Mouse (Mus musculus) forebrain, postnatal 0 days (tissue): Measurements from ENCODE around the gene Tbc1d14. TPM values are rescaled to one million over a fixed set of nuclear protein-coding genes. Genes with fewer than 3 reads are reported as not detected.

ENCODE experiments used
- ATAC-seq: fragments of 200-750 bp; cut with Nextera tagmentation; 2 replicates; pipeline ENCODE4 v1.8.0; 2017; ENCODE audit warnings: mild to moderate bottlenecking, moderate library complexity
- DNase-seq: peaks from one replicate; pipeline ENCODE4 v3.0.0-alpha.2; 2015
- H3K27ac ChIP-seq: fragments of 300-500 bp; sonication (generic); 2 replicates; pipeline ENCODE4 v1.5.1; 2014; ENCODE audit warnings: low read depth, mild to moderate bottlenecking, antibody characterized with exemption, low read length, moderate library complexity, mixed read lengths
- H3K27me3 ChIP-seq: fragments of 300-500 bp; sonication (generic); 2 replicates; pipeline ENCODE4 v1.6.1; 2014; ENCODE audit warnings: mild to moderate bottlenecking, low read length, mixed read lengths; ENCODE audit not compliant: insufficient read depth
- H3K36me3 ChIP-seq: fragments of 300-500 bp; sonication (generic); 2 replicates; pipeline ENCODE4 v1.6.1; 2014; ENCODE audit warnings: mild to moderate bottlenecking, moderate library complexity; ENCODE audit not compliant: insufficient read depth
- H3K4me1 ChIP-seq: fragments of 300-500 bp; sonication (generic); 2 replicates; pipeline ENCODE4 v1.6.1; 2014; ENCODE audit warnings: antibody characterized with exemption; ENCODE audit not compliant: insufficient read depth
- H3K4me2 ChIP-seq: fragments of 300-500 bp; sonication (generic); 2 replicates; pipeline ENCODE4 v1.6.1; 2014; ENCODE audit warnings: low read depth, mild to moderate bottlenecking, moderate library complexity
- H3K4me3 ChIP-seq: fragments of 300-500 bp; sonication (generic); 2 replicates; pipeline ENCODE4 v1.5.1; 2014; ENCODE audit warnings: low read depth, low read length, mixed read lengths
- H3K9ac ChIP-seq: fragments of 300-500 bp; sonication (generic); 2 replicates; pipeline ENCODE4 v1.6.1; 2014; ENCODE audit warnings: mild to moderate bottlenecking
- H3K9me3 ChIP-seq: fragments of 300-500 bp; sonication (generic); 2 replicates; pipeline ENCODE4 v1.6.1; 2016; ENCODE audit warnings: low read length
- CTCF ChIP-seq: sonication (generic); IDR thresholded peaks from 2 replicates; pipeline ENCODE4 v1.5.1; 2016; ENCODE audit warnings: antibody characterized with exemption, control low read depth, low read depth
- WGBS: fragments of 180-500 bp; shearing (Covaris S2); extraction: QIAGEN DNeasy Blood & Tissue Kit; methylation state at CpG from one replicate; pipeline ENCODE4 v1.1.7; 2014; 5-methylcytosine and 5-hydroxymethylcytosine counted together
- polyA plus RNA-seq: library from polyadenylated mRNA; unstranded; fragments of >200 nt; fragmentation: Nextera tagmentation; extraction: Ambion mirVana; gene quantifications from 2 replicates; pipeline ENCODE4 v1.2.1, GENCODE M21; 2015
- total RNA-seq: library from RNA; depleted of rRNA; stranded (reverse); fragments of >200 nt; gene quantifications from 2 replicates; pipeline ENCODE4 v1.2.3, GENCODE M21; 2014; rRNA removed

Gene Tbc1d14
- total and polyA plus RNA-seq, 2 experiments from 2014 or later: 29.0 to 74.1 TPM

- DNase-seq (peak; percentile 18), ATAC-seq (peak; percentile 57; the same call in 1 of the 2 replicates)
- Histone ChIP-seq H3K4me2 (no peak overlapping the region), H3K9me3 (no peaks in the 10 kb centered on the region), H3K4me1 (0 out of 2 replicates have a peak, but pooled peaks cover 3% of the 10 kb centered on the region), H3K27ac (no peak overlapping the region), H3K9ac (0 out of 2 replicates have a peak overlapping the region, but pooled peaks have one; percentile 10), H3K36me3 (no peaks in the 10 kb centered on the region), H3K27me3 (no peaks in the 10 kb centered on the region), H3K4me3 (no peak overlapping the region)
- TF ChIP-seq CTCF: no peak
- 25% methylated on average over 8 of the region's 8 CpGs for WGBS
Observed at GRCm38 (mm10) chr5:36445028-36445427, 148.0 kb downstream of the Tbc1d14 start.

GRCm38 (mm10) chr5:36444611-36445010 is 148.5 kb downstream of the Tbc1d14 start:
- WGBS: 47% methylated on average over 4 of the region's 4 CpGs
- DNase-seq (no peak), ATAC-seq (no peak)
- no peaks in the 10 kb centered on the region for H3K9me3 ChIP-seq
- no peak overlapping the region for H3K27ac ChIP-seq
- no peaks in the 10 kb centered on the region for H3K27me3 ChIP-seq
- no peak overlapping the region for H3K9ac ChIP-seq
- no peak overlapping the region for H3K4me3 ChIP-seq
- no peak for TF ChIP-seq CTCF
- H3K4me2 ChIP-seq: no peak overlapping the region
- H3K4me1 ChIP-seq: 0 out of 2 replicates have a peak, but pooled peaks cover 3% of the 10 kb centered on the region
- H3K36me3 ChIP-seq: no peaks in the 10 kb centered on the region

GRCm38 (mm10) chr5:36440741-36441140 is 152.3 kb downstream of the Tbc1d14 start:
- Histone ChIP-seq H3K9ac (no peak overlapping the region), H3K4me2 (no peak overlapping the region), H3K36me3 (no peaks in the 10 kb centered on the region), H3K9me3 (no peaks in the 10 kb centered on the region), H3K27me3 (no peaks in the 10 kb centered on the region), H3K27ac (no peak overlapping the region), H3K4me3 (no peak overlapping the region), H3K4me1 (0 out of 2 replicates have a peak, but pooled peaks cover 3% of the 10 kb centered on the region)
- DNase-seq (no peak), ATAC-seq (no peak)
- no peak for TF ChIP-seq CTCF
- 58% methylated on average over 3 of the region's 3 CpGs for WGBS

Other genes starting within 250 kb of the Tbc1d14 start
- gene Sorcs2, start 195.1 kb downstream of the Tbc1d14 start, total RNA-seq: 20.0 and 29.8 TPM in 2 replicates
- 5.3 and 10.0 TPM in 2 replicates for gene Sorcs2, start 195.1 kb downstream of the Tbc1d14 start, polyA plus RNA-seq
- gene Grpel1, start 128.3 kb downstream of the Tbc1d14 start, total RNA-seq: 19.1 and 20.2 TPM in 2 replicates
- gene Grpel1, start 128.3 kb downstream of the Tbc1d14 start, polyA plus RNA-seq: 42.0 and 45.0 TPM in 2 replicates
- gene Tada2b, start 109.0 kb downstream of the Tbc1d14 start, total RNA-seq: 16.7 and 22.0 TPM in 2 replicates
- 2.9 and 3.0 TPM in 2 replicates for gene Tada2b, start 109.0 kb downstream of the Tbc1d14 start, polyA plus RNA-seq
- gene Ccdc96, start 108.7 kb downstream of the Tbc1d14 start, total RNA-seq: 2.2 and 2.3 TPM in 2 replicates
- 1.5 and 2.4 TPM in 2 replicates for gene Ccdc96, start 108.7 kb downstream of the Tbc1d14 start, polyA plus RNA-seq
- 84.7 and 105 TPM in 2 replicates for gene D5Ertd579e, start 102.7 kb upstream of the Tbc1d14 start, total RNA-seq
- gene D5Ertd579e, start 102.7 kb upstream of the Tbc1d14 start, polyA plus RNA-seq: 23.3 and 27.4 TPM in 2 replicates
- 23.6 and 23.8 TPM in 2 replicates for gene Bloc1s4, start 155.4 kb upstream of the Tbc1d14 start, total RNA-seq
- 32.7 and 36.2 TPM in 2 replicates for gene Bloc1s4, start 155.4 kb upstream of the Tbc1d14 start, polyA plus RNA-seq
- gene Mrfap1, start 203.5 kb upstream of the Tbc1d14 start, total RNA-seq: 296 and 353 TPM in 2 replicates
- gene Mrfap1, start 203.5 kb upstream of the Tbc1d14 start, polyA plus RNA-seq: 477 and 530 TPM in 2 replicates
- 10.8 and 13.9 TPM in 2 replicates for gene Man2b2, start 237.4 kb upstream of the Tbc1d14 start, total RNA-seq
- 10.3 and 12.7 TPM in 2 replicates for gene Man2b2, start 237.4 kb upstream of the Tbc1d14 start, polyA plus RNA-seq